Comparison of ENCODE assay signal across 11 mouse cellular contexts in the genomic region with DNA sequence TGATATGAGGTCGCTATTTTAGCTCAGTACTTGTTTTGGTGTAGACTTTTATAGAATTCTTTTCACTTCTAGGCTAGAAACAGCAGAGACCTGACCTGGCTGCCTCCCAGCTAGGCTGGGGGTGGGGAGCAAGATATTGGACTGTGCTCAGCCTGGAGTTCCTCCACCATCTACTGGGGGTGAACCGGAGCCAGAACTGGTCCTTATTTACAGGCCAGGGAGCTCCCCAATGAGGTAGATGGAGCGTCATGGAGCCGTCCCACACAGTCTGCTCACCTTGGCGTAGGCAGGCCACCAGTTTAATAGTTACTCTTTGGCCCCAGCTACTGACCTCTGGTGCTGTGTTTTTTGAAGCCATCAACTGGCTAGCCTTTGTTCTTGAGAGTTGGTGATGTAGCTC. TPM values are rescaled to one million over a fixed set of nuclear protein-coding genes. Genes with fewer than 3 reads are reported as not detected.
DNase-seq lines count a peak whose midpoint lies in the region; ATAC-seq and TF ChIP-seq lines count a peak whose summit lies in the region.
"Had no signal": no experiment of that assay in that cellular context is flagged by ENCODE, and none has a peak within 500 bp of the region (broad histone marks: within the 10 kb centered on the region; RNA-seq: fewer than 3 reads in every experiment).

No protein-coding gene starts in this region.

- no peaks in the 10 kb centered on the region for H3K36me3 ChIP-seq in heart, embryonic 14.5 days (ENCODE audit: control insufficient read depth, insufficient read depth, low read length)
- H3K36me3 ChIP-seq in hindbrain, embryonic 12.5 days: no peaks in the 10 kb centered on the region
- H3K36me3 ChIP-seq in forebrain, embryonic 13.5 days (ENCODE audit: poor library complexity, severe bottlenecking): no peaks in the 10 kb centered on the region
- no peaks in the 10 kb centered on the region for H3K36me3 ChIP-seq in intestine, postnatal 0 days (ENCODE audit: control insufficient read depth, insufficient read depth)
- H3K36me3 ChIP-seq: hindbrain, embryonic 13.5 days; neural tube, embryonic 15.5 days had no signal

- H3K27ac ChIP-seq in gastrocnemius, adult 2 months: peak overlapping the region; percentile 13; the same call in 1 of the 2 replicates
- peak overlapping the region in 1 of 2 experiments; percentile 20; a peak in 3 of 4 replicates for H3K27ac ChIP-seq in heart, embryonic 14.5 days (replicated peaks in 1 of 2; ENCODE audit: control insufficient read depth in 1 of 2, insufficient read depth in 1 of 2, low read depth in 2 of 2, low read length in 2 of 2)
- H3K27ac ChIP-seq in hindbrain, embryonic 12.5 days: no peak overlapping the region
- no peak overlapping the region for H3K27ac ChIP-seq in forebrain, embryonic 13.5 days
- no peak overlapping the region for H3K27ac ChIP-seq in intestine, postnatal 0 days (ENCODE audit: low read depth, low read length)
- H3K27ac ChIP-seq: hindbrain, embryonic 13.5 days; neural tube, embryonic 15.5 days had no signal

- ATAC-seq in heart, embryonic 14.5 days (ENCODE audit: insufficient number of reproducible peaks, insufficient read depth, low FRiP score, low read depth): peak; percentile 42; the same call in 1 of the 2 replicates
- no peak for ATAC-seq in hindbrain, embryonic 12.5 days (ENCODE audit: low FRiP score)
- ATAC-seq in forebrain, embryonic 13.5 days: no peak
- no peak for ATAC-seq in intestine, postnatal 0 days
- ATAC-seq: CD4-positive, CD25-positive, alpha-beta regulatory T cell, adult 4 months had no signal

- 67% methylated on average over 5 of the region's 5 CpGs for WGBS in heart, embryonic 14.5 days
- 88% methylated on average over 5 of the region's 5 CpGs for WGBS in hindbrain, embryonic 12.5 days
- 93% methylated on average over 5 of the region's 5 CpGs for WGBS in forebrain, embryonic 13.5 days
- 77% methylated on average over 5 of the region's 5 CpGs for WGBS in intestine, postnatal 0 days

- no peak overlapping the region for H3K9ac ChIP-seq in heart, embryonic 14.5 days (ENCODE audit: low read length)
- no peak overlapping the region for H3K9ac ChIP-seq in hindbrain, embryonic 12.5 days
- H3K9ac ChIP-seq in forebrain, embryonic 13.5 days: no peak overlapping the region
- H3K9ac ChIP-seq in intestine, postnatal 0 days (ENCODE audit: low read depth, low read length): no peak overlapping the region
- H3K9ac ChIP-seq: hindbrain, embryonic 13.5 days; neural tube, embryonic 15.5 days had no signal

- no peak for DNase-seq in gastrocnemius, adult 2 months
- DNase-seq in gastrocnemius, postnatal 10 days: no peak
- DNase-seq in cerebellum, adult 8-10 months: peak; percentile 23
- DNase-seq in layer of hippocampus, postnatal 10 days (ENCODE audit: low spot score in 2 of 2): peak; percentile 26 to 57

- H3K27me3 ChIP-seq in heart, embryonic 14.5 days (ENCODE audit: control insufficient read depth, insufficient read depth, low read length): no peaks in the 10 kb centered on the region
- H3K27me3 ChIP-seq in hindbrain, embryonic 12.5 days: no peaks in the 10 kb centered on the region
- H3K27me3 ChIP-seq in forebrain, embryonic 13.5 days: no peaks in the 10 kb centered on the region
- H3K27me3 ChIP-seq in intestine, postnatal 0 days (replicated peaks; ENCODE audit: control insufficient read depth, insufficient read depth, low read length): no peaks in the 10 kb centered on the region
- H3K27me3 ChIP-seq: hindbrain, embryonic 13.5 days; neural tube, embryonic 15.5 days had no signal

- H3K4me2 ChIP-seq in heart, embryonic 14.5 days (ENCODE audit: low read length): no peak overlapping the region
- H3K4me2 ChIP-seq in hindbrain, embryonic 12.5 days (replicated peaks): no peak overlapping the region
- H3K4me2 ChIP-seq in forebrain, embryonic 13.5 days: no peak overlapping the region
- no peak overlapping the region for H3K4me2 ChIP-seq in intestine, postnatal 0 days (replicated peaks; ENCODE audit: low read depth)
- H3K4me2 ChIP-seq: hindbrain, embryonic 13.5 days; neural tube, embryonic 15.5 days had no signal

- no peak for TF ChIP-seq CTCF in gastrocnemius, adult 2 months (IDR thresholded peaks at IDR 0.05)
- no peak for TF ChIP-seq CTCF in intestine, postnatal 0 days (IDR thresholded peaks at IDR 0.05; ENCODE audit: low read depth)

- peaks cover 23 to 31% of the 10 kb centered on the region in 2 experiments for H3K4me1 ChIP-seq in heart, embryonic 14.5 days (ENCODE audit: control insufficient read depth in 2 of 2, insufficient read depth in 2 of 2, low read length in 2 of 2)
- peaks cover 11% of the 10 kb centered on the region for H3K4me1 ChIP-seq in hindbrain, embryonic 12.5 days
- H3K4me1 ChIP-seq in forebrain, embryonic 13.5 days: peaks cover 10% of the 10 kb centered on the region
- H3K4me1 ChIP-seq in intestine, postnatal 0 days (replicated peaks; ENCODE audit: control insufficient read depth, insufficient read depth, low read length): 0 out of 2 replicates have a peak, but pooled peaks cover 4% of the 10 kb centered on the region

- no peaks in the 10 kb centered on the region for H3K9me3 ChIP-seq in heart, embryonic 14.5 days (ENCODE audit: control insufficient read depth, low read length)
- H3K9me3 ChIP-seq in hindbrain, embryonic 12.5 days (replicated peaks): no peaks in the 10 kb centered on the region
- no peaks in the 10 kb centered on the region for H3K9me3 ChIP-seq in forebrain, embryonic 13.5 days (replicated peaks)
- H3K9me3 ChIP-seq in intestine, postnatal 0 days (ENCODE audit: control insufficient read depth): no peaks in the 10 kb centered on the region
- H3K9me3 ChIP-seq: hindbrain, embryonic 13.5 days; neural tube, embryonic 15.5 days had no signal

- no peak overlapping the region for H3K4me3 ChIP-seq in gastrocnemius, adult 2 months
- H3K4me3 ChIP-seq in heart, embryonic 14.5 days (ENCODE audit: control insufficient read depth in 1 of 2, insufficient read depth in 1 of 2, low read depth in 1 of 2, low read length in 2 of 2): no peak overlapping the region
- H3K4me3 ChIP-seq in hindbrain, embryonic 12.5 days: no peak overlapping the region
- H3K4me3 ChIP-seq in forebrain, embryonic 13.5 days: no peak overlapping the region
- no peak overlapping the region for H3K4me3 ChIP-seq in intestine, postnatal 0 days (ENCODE audit: low read depth, low read length)
- H3K4me3 ChIP-seq: hindbrain, embryonic 13.5 days; neural tube, embryonic 15.5 days had no signal

- intact Hi-C loops in gastrocnemius, adult 2 months (cut with DNase I): no loop called here

RNA-seq across cellular contexts. Expression of gene Fgd6, which starts 32.9 kb away (rescaled TPM):
- total RNA-seq in gastrocnemius, adult 2 months (2021): 1 to 10 TPM; 2.4 to 3.2 TPM
- total RNA-seq in gastrocnemius, postnatal 10 days (2021): 1 to 10 TPM; 2.0 to 3.2 TPM
- polyA plus RNA-seq in heart, embryonic 14.5 days (2014; fragmentation: Nextera tagmentation; extraction: Ambion mirVana): 2.7 and 3.9 TPM in 2 replicates
- 1 to 10 TPM; 8.5 to 8.9 TPM for total RNA-seq in layer of hippocampus, postnatal 10 days (2021)
- 5.2 TPM in 2 replicates for polyA plus RNA-seq in hindbrain, embryonic 12.5 days (2016; fragmentation: Nextera tagmentation; extraction: Ambion mirVana)
- polyA plus RNA-seq in forebrain, embryonic 13.5 days (2015; fragmentation: Nextera tagmentation; extraction: Ambion mirVana): 1.8 and 2.0 TPM in 2 replicates
- polyA plus RNA-seq in intestine, postnatal 0 days (2015; fragmentation: Nextera tagmentation; extraction: Ambion mirVana): 2.2 and 2.5 TPM in 2 replicates

RNA-seq across cellular contexts. Expression of gene Vezt, which starts 33.1 kb away (rescaled TPM):
- 10 to 100 TPM; 40.3 to 50.5 TPM for total RNA-seq in gastrocnemius, adult 2 months (2021)
- 10 to 100 TPM; 24.1 to 28.7 TPM for total RNA-seq in gastrocnemius, postnatal 10 days (2021)
- 22.5 and 25.7 TPM in 2 replicates for polyA plus RNA-seq in heart, embryonic 14.5 days (2014; fragmentation: Nextera tagmentation; extraction: Ambion mirVana)
- total RNA-seq in layer of hippocampus, postnatal 10 days (2021): 10 to 100 TPM; 78.5 to 94.9 TPM
- 58.1 and 69.1 TPM in 2 replicates for polyA plus RNA-seq in hindbrain, embryonic 12.5 days (2016; fragmentation: Nextera tagmentation; extraction: Ambion mirVana)
- 50.8 and 55.4 TPM in 2 replicates for polyA plus RNA-seq in forebrain, embryonic 13.5 days (2015; fragmentation: Nextera tagmentation; extraction: Ambion mirVana)
- polyA plus RNA-seq in intestine, postnatal 0 days (2015; fragmentation: Nextera tagmentation; extraction: Ambion mirVana): 10.2 and 10.6 TPM in 2 replicates

Comparison
In these comparisons a context has a peak if more than half of its experiments do, and no peak if none do; other contexts are left out.
1. DNase-seq: peak in cerebellum, adult 8-10 months (single experiment) and layer of hippocampus, postnatal 10 days (2 of 2); none in gastrocnemius, adult 2 months (single experiment) and gastrocnemius, postnatal 10 days (single experiment).